Mouse (Mus musculus): ENCODE measurements around the gene C5ar2.
"Not testable (repeated sequence)": the region's sequence is repeated elsewhere in the genome, so short reads cannot be mapped to it uniquely, and the experiment has no call there.

The C5ar2 gene

GRCm38 (mm10) chr7:16244067-16244466, at the start of gene C5ar2:
Gene C5ar2, minus strand, starts transcription at chr7:16244154.
- no peak for DNase-seq (ENCODE audit: extremely low read depth, low read depth, low spot score)

- no peak for DNase-seq (ENCODE audit: extremely low read depth, low read depth, low spot score)
Observed at GRCm38 (mm10) chr7:16287791-16288190, 43.8 kb upstream of the C5ar2 start.

- no peak for DNase-seq (ENCODE audit: extremely low read depth, low read depth, low spot score)
Observed at GRCm38 (mm10) chr7:16287016-16287415, 43.1 kb upstream of the C5ar2 start.

- DNase-seq (ENCODE audit: extremely low read depth, low read depth, low spot score), result no peak
Observed at GRCm38 (mm10) chr7:16286026-16286961, 42.3 kb upstream of the C5ar2 start, which contains the start of gene Ccdc9. Gene Ccdc9, minus strand, starts transcription at chr7:16286795.

GRCm38 (mm10) chr7:16285450-16286025, 41.6 kb upstream of the C5ar2 start:
- no peak for DNase-seq (ENCODE audit: extremely low read depth, low read depth, low spot score)

GRCm38 (mm10) chr7:16284904-16285303, 41.0 kb upstream of the C5ar2 start:
- no peak for DNase-seq (ENCODE audit: extremely low read depth, low read depth, low spot score)

- DNase-seq (ENCODE audit: extremely low read depth, low read depth, low spot score), result no peak
Observed at GRCm38 (mm10) chr7:16284001-16284400, 40.0 kb upstream of the C5ar2 start.

GRCm38 (mm10) chr7:16282334-16282733, 38.4 kb upstream of the C5ar2 start:
- DNase-seq (ENCODE audit: extremely low read depth, low read depth, low spot score), result no peak

- DNase-seq (ENCODE audit: extremely low read depth, low read depth, low spot score), result no peak
Observed at GRCm38 (mm10) chr7:16280721-16281120, 36.8 kb upstream of the C5ar2 start.

GRCm38 (mm10) chr7:16274922-16275890, 31.3 kb upstream of the C5ar2 start:
- DNase-seq (ENCODE audit: extremely low read depth, low read depth, low spot score), result no peak

GRCm38 (mm10) chr7:16273766-16274140, 29.8 kb upstream of the C5ar2 start:
- no peak for DNase-seq (ENCODE audit: extremely low read depth, low read depth, low spot score)

GRCm38 (mm10) chr7:16273081-16273765, 29.3 kb upstream of the C5ar2 start, which contains the start of gene Inafm1:
Gene Inafm1, minus strand, starts transcription at chr7:16273617.
- no peak for DNase-seq (ENCODE audit: extremely low read depth, low read depth, low spot score)

- DNase-seq (ENCODE audit: extremely low read depth, low read depth, low spot score), result no peak
Observed at GRCm38 (mm10) chr7:16272681-16273080, 28.7 kb upstream of the C5ar2 start.

GRCm38 (mm10) chr7:16271139-16271538, 27.2 kb upstream of the C5ar2 start:
- no peak for DNase-seq (ENCODE audit: extremely low read depth, low read depth, low spot score)

GRCm38 (mm10) chr7:16266593-16266992, 22.6 kb upstream of the C5ar2 start:
- DNase-seq (ENCODE audit: extremely low read depth, low read depth, low spot score), result not testable (repeated sequence)

GRCm38 (mm10) chr7:16265856-16266255, 21.9 kb upstream of the C5ar2 start:
- DNase-seq (ENCODE audit: extremely low read depth, low read depth, low spot score), result no peak

- DNase-seq (ENCODE audit: extremely low read depth, low read depth, low spot score), result no peak
Observed at GRCm38 (mm10) chr7:16263843-16264242, 19.9 kb upstream of the C5ar2 start.

GRCm38 (mm10) chr7:16263015-16263787, 19.2 kb upstream of the C5ar2 start:
- DNase-seq (ENCODE audit: extremely low read depth, low read depth, low spot score), result no peak

GRCm38 (mm10) chr7:16261097-16261496, 17.1 kb upstream of the C5ar2 start:
- DNase-seq (ENCODE audit: extremely low read depth, low read depth, low spot score), result no peak
